Mouse (Mus musculus) liver, adult 2 months (tissue): ENCODE measurements around the gene Prtn3. TPM values are rescaled to one million over a fixed set of nuclear protein-coding genes. Genes with fewer than 3 reads are reported as not detected.

Experiments used
- DNase-seq: peaks from one replicate; pipeline ENCODE4 v3.0.0-alpha.2; 2011; ENCODE audit warnings: low read depth, low spot score; ENCODE audit errors: extremely low read depth
- H3K27ac ChIP-seq: fragments of 200-500 bp; replicated peaks from 2 replicates; pipeline ENCODE4 v1.5.1; 2012; ENCODE audit warnings: low read depth, mild to moderate bottlenecking, control low read depth, inconsistent platforms, low read length; ENCODE audit not compliant: insufficient read depth
- H3K27me3 ChIP-seq: fragments of 200-500 bp; 2 replicates; pipeline ENCODE4 v1.6.1; 2012; ENCODE audit warnings: mild to moderate bottlenecking, moderate library complexity, low read length, inconsistent platforms; ENCODE audit not compliant: control insufficient read depth, insufficient read depth
- H3K36me3 ChIP-seq: fragments of 200-500 bp; 2 replicates; pipeline ENCODE4 v1.6.1; 2012; ENCODE audit warnings: low read length, inconsistent platforms; ENCODE audit not compliant: control insufficient read depth, insufficient read depth
- H3K4me1 ChIP-seq: fragments of 200-500 bp; 2 replicates; pipeline ENCODE4 v1.6.1; 2011; ENCODE audit warnings: low read length; ENCODE audit not compliant: control insufficient read depth, insufficient read depth
- H3K4me3 ChIP-seq: fragments of 200-500 bp; 2 replicates; pipeline ENCODE4 v1.5.1; 2011; ENCODE audit warnings: low read depth, mild to moderate bottlenecking, control low read depth, low read length, moderate library complexity; ENCODE audit not compliant: insufficient read depth
- H3K79me2 ChIP-seq: fragments of 200-500 bp; 2 replicates; pipeline ENCODE4 v1.6.1; 2012; ENCODE audit warnings: inconsistent platforms, mild to moderate bottlenecking, low read length, moderate library complexity; ENCODE audit not compliant: control insufficient read depth, insufficient read depth
- H3K9ac ChIP-seq: fragments of 200-500 bp; 2 replicates; pipeline ENCODE4 v1.6.1; 2012; ENCODE audit warnings: low read depth, mild to moderate bottlenecking, control low read depth, inconsistent platforms, low read length
- CTCF ChIP-seq: fragments of 200-500 bp; IDR thresholded peaks from 2 replicates; pipeline ENCODE4 v1.5.1; 2011; ENCODE audit warnings: low read depth, low read length, control low read depth
- POLR2A ChIP-seq: fragments of 200-500 bp; IDR thresholded peaks from 2 replicates; pipeline ENCODE4 v1.6.1; 2011; ENCODE audit warnings: low read length, control low read depth; ENCODE audit not compliant: insufficient read depth; ENCODE audit errors: extremely low read depth
- WGBS: fragments of 180-500 bp; shearing (Covaris S2); methylation state at CpG from one replicate; pipeline ENCODE4 v1.1.7; 2018; 5-methylcytosine and 5-hydroxymethylcytosine counted together
- polyA plus RNA-seq: library from polyadenylated mRNA; depleted of rRNA; stranded (reverse); fragments of >200 nt; gene quantifications from 2 replicates; pipeline ENCODE4 v1.2.3, GENCODE M21; 2012
- total RNA-seq: library from RNA; depleted of rRNA; stranded (reverse); fragments of >200 nt; gene quantifications from 2 replicates; pipeline ENCODE4 v1.2.3, GENCODE M21; 2014

Gene Prtn3
- total and polyA plus RNA-seq, 2 experiments: 1.1 TPM; not detected in 1

GRCm38 (mm10) chr10:79853860-79854795 is 20.1 kb upstream of the Prtn3 start, which contains the start of gene Ptbp1:
TSS of gene Ptbp1 (plus strand) at chr10:79854427.
- peak within 1 kb of the TSS; percentile 96 for H3K9ac ChIP-seq
- peak within 1 kb of the TSS; percentile 90 for H3K27ac ChIP-seq
- peak; percentile 96 for DNase-seq
- H3K4me1 ChIP-seq: peaks cover 30% of the 10 kb centered on the region
- peak within 1 kb of the TSS; percentile 86 for H3K4me3 ChIP-seq
- no peaks in the 10 kb centered on the region for H3K27me3 ChIP-seq
- H3K36me3 ChIP-seq: peaks cover under 1% of the 10 kb centered on the region; the same call in 1 of the 2 replicates
- peaks cover 31% of the 10 kb centered on the region for H3K79me2 ChIP-seq
- under 1% methylated on average over 75 of the region's 75 CpGs for WGBS
- TF ChIP-seq CTCF (no peak), POLR2A (peak; percentile 98)

- Histone ChIP-seq H3K27me3 (no peaks in the 10 kb centered on the region), H3K9ac (peak overlapping the region; percentile 96), H3K4me3 (peak overlapping the region; percentile 86), H3K27ac (peak overlapping the region; percentile 90), H3K36me3 (peaks cover 8% of the 10 kb centered on the region), H3K79me2 (peaks cover 40% of the 10 kb centered on the region), H3K4me1 (peaks cover 30% of the 10 kb centered on the region)
- TF ChIP-seq POLR2A (no peak), CTCF (no peak)
- DNase-seq: peak; percentile 58
- WGBS: under 1% methylated on average over 83 of the region's 83 CpGs
Measured at GRCm38 (mm10) chr10:79854801-79855541, 19.3 kb upstream of the Prtn3 start.

GRCm38 (mm10) chr10:79855558-79856184 is 18.6 kb upstream of the Prtn3 start:
- Histone ChIP-seq H3K4me1 (peaks cover 30% of the 10 kb centered on the region), H3K27me3 (no peaks in the 10 kb centered on the region), H3K79me2 (peaks cover 42% of the 10 kb centered on the region), H3K4me3 (peak overlapping the region; percentile 86), H3K36me3 (peaks cover 15% of the 10 kb centered on the region), H3K27ac (peak overlapping the region; percentile 90), H3K9ac (peak overlapping the region; percentile 96)
- no peak for TF ChIP-seq CTCF
- TF ChIP-seq POLR2A: no peak
- peak; percentile 91 for DNase-seq
- WGBS: 1% methylated on average over 10 of the region's 10 CpGs

- DNase-seq: peak; percentile 17
- peaks cover 42% of the 10 kb centered on the region for H3K79me2 ChIP-seq
- peaks cover 19% of the 10 kb centered on the region for H3K36me3 ChIP-seq
- H3K4me3 ChIP-seq: peak overlapping the region; percentile 30
- no peaks in the 10 kb centered on the region for H3K27me3 ChIP-seq
- WGBS: 19% methylated on average over 6 of the region's 6 CpGs
- TF ChIP-seq POLR2A: no peak
- no peak for TF ChIP-seq CTCF
- H3K9ac ChIP-seq: peak overlapping the region; percentile 48
- peak overlapping the region; percentile 90; the same call in 1 of the 2 replicates for H3K27ac ChIP-seq
- H3K4me1 ChIP-seq: peaks cover 30% of the 10 kb centered on the region
Measured at GRCm38 (mm10) chr10:79856280-79856679, 18.0 kb upstream of the Prtn3 start.

- WGBS: 13% methylated on average over 7 of the region's 7 CpGs
- peak overlapping the region; percentile 48 for H3K9ac ChIP-seq
- no peaks in the 10 kb centered on the region for H3K27me3 ChIP-seq
- H3K36me3 ChIP-seq: peaks cover 24% of the 10 kb centered on the region
- peaks cover 42% of the 10 kb centered on the region for H3K79me2 ChIP-seq
- H3K4me3 ChIP-seq: peak overlapping the region; percentile 30
- peak; percentile 33 for DNase-seq
- H3K27ac ChIP-seq: peak overlapping the region; percentile 7; the same call in 1 of the 2 replicates
- H3K4me1 ChIP-seq: peaks cover 26% of the 10 kb centered on the region
- no peak for TF ChIP-seq POLR2A
- TF ChIP-seq CTCF: no peak
Measured at GRCm38 (mm10) chr10:79856704-79857451, 17.4 kb upstream of the Prtn3 start.
